Mouse (Mus musculus): Measurements from ENCODE around the gene Hap1.

- TF ChIP-seq POLR2A (IDR thresholded peaks at IDR 0.05; ENCODE audit: insufficient read length, low read depth) (no peak), MAX (IDR thresholded peaks at IDR 0.05; ENCODE audit: low read depth) (no peak), TCF3 (IDR thresholded peaks at IDR 0.05; ENCODE audit: insufficient read length, low read depth) (no peak), MYOD1 (IDR thresholded peaks at IDR 0.05; ENCODE audit: control insufficient read depth in 1 of 3, insufficient read length in 2 of 3, low read depth in 2 of 3) (no peak), TCF12 (IDR thresholded peaks at IDR 0.05; ENCODE audit: insufficient read depth, poor library complexity, severe bottlenecking) (no peak), E2F4 (IDR thresholded peaks at IDR 0.05; ENCODE audit: insufficient read depth) (no peak), POLR2AphosphoS2 (IDR thresholded peaks at IDR 0.05; ENCODE audit: insufficient read length, low read depth) (no peak), MYOG (IDR thresholded peaks at IDR 0.05; ENCODE audit: control insufficient read depth in 1 of 3, insufficient read depth in 1 of 3, insufficient read length in 2 of 3, low read depth in 2 of 3) (no peak), USF1 (IDR thresholded peaks at IDR 0.05; ENCODE audit: low read depth) (no peak), SRF (IDR thresholded peaks at IDR 0.05; ENCODE audit: control insufficient read depth, insufficient read length, low read depth) (no peak), CEBPB (IDR thresholded peaks at IDR 0.05; ENCODE audit: insufficient read depth, poor library complexity, severe bottlenecking) (no peak)
Observed at GRCm38 (mm10) chr11:100335731-100336130, 20.2 kb downstream of the Hap1 start.
